Mouse (Mus musculus) megakaryocyte-erythroid progenitor cell, adult 5 weeks (primary cell): Measurements from ENCODE around the gene Gm27029. TPM values are rescaled to one million over a fixed set of nuclear protein-coding genes. Genes with fewer than 3 reads are reported as not detected.

Experiments used
- polyA plus RNA-seq: library from polyadenylated mRNA; stranded (reverse); fragments of >175 nt; gene quantifications from 2 replicates; pipeline ENCODE4 v1.2.3, GENCODE M21; 2012

The Gm27029 gene
- polyA plus RNA-seq = 1.2 and 1.4 TPM in 2 replicates

DNA sequence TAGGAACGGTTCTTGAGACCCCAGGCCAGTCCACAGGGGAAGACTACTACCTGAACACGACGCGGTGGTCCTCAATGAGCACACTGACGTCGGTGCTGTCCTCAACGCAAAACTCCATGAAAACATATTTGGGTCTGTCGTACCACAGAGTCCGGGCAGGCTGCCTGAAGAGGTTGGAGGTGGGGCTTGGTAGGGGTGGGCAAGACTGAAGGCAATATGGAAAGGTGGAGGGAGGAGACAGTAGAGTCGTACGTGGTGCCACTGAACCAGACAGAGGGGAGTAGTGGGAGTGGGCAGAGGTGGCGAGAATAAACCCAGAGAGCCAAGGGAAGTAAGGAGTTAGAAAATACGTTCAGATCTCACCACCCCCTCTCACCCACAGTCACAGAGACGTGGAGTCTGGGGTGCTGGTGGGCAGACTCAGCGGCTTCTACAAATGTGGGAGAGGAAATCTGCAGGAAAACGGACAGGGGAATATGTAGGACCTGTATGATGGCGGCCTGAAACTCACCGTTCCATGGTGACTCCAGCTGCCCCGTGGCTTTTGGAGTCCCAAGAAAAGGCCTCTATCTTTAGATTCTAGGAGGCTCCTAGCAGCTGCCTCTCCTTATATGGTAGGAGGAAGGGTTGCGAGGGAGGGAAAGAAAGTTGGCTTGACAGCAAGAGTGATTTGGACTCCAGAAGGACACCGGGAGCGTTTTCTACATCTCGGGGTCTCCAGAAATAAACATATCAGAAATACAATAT lies at the start of gene Gm27029:
Gene Gm27029 (minus strand): TSS at position 692 of the 747 bp plus-strand sequence.

DNA sequence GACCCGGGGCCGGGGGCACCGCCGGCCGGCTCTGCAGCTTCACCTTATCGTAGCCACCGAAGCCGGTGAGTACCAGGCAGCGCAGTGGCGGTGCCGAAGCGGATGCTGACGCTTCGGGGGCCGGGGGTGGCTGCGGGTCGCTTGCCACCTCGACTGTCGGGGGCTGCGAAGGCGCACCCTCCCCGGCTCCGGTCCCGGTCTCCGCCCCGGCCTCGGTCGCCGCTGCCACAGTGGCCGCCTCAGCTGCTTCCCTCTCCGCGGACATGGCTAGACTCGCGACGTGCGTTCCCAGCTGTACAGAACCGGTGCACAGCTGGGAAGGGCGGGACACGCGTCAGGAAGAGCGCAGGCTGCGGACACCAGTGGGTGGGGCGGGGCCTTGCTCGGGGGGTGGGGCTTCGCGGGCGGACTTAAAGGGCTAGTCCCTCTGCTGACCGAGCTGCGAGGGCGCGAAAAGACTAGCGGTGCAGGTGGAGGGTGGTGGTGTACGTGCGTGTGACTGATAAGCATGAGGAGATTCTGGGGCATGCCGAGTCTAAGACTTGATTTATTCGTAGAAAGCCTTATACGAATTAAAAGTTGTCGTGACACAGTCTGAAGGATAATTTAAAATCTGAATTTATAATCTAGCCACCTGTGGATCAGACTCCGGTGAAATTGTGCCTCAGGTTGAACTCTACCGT lies 41.4 kb upstream of the Gm27029 start, which contains the start of gene Vat1:
Gene Vat1 (minus strand): TSS at position 362 of the 683 bp plus-strand sequence.

GRCm38 (mm10) chr11:101464211-101465100 lies 39.9 kb upstream of the Gm27029 start, which contains the start of gene Rnd2:
Rnd2 (plus strand) TSS chr11:101464999.

GRCm38 (mm10) chr11:101448274-101448746 lies 23.7 kb upstream of the Gm27029 start, which contains the start of gene Ifi35:
Ifi35 (plus strand) TSS chr11:101448407.

DNA sequence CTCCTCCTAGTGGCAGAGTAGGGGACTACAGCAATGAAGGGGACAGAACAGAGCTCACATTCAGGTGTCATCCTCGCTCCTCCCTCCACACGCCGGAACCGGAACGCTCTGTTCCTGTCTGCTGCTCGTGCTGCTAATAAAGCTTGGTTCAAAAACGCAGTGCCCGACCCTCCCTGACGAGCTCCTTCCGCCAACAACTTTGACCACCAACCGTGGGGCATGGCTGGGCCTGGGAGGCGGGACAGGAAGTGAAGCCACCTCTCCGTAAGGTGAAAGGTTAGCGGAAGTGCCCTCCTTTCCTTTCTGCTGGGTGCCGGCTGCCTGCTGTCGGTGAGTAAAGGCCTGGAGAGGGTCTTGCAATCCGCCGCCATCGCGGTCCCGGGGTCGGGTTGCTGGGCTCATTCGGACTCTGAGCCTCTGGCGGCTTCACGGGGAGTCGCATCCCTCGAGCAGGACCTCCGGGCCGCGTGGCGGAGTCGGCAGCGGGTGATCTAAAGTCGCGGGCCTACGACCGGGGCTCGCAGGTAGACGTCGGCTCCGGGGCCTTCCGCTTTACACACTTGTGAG lies 17.6 kb upstream of the Gm27029 start, which contains the start of gene Rpl27:
Gene Rpl27 (plus strand): TSS at position 172 of the 567 bp plus-strand sequence.

DNA sequence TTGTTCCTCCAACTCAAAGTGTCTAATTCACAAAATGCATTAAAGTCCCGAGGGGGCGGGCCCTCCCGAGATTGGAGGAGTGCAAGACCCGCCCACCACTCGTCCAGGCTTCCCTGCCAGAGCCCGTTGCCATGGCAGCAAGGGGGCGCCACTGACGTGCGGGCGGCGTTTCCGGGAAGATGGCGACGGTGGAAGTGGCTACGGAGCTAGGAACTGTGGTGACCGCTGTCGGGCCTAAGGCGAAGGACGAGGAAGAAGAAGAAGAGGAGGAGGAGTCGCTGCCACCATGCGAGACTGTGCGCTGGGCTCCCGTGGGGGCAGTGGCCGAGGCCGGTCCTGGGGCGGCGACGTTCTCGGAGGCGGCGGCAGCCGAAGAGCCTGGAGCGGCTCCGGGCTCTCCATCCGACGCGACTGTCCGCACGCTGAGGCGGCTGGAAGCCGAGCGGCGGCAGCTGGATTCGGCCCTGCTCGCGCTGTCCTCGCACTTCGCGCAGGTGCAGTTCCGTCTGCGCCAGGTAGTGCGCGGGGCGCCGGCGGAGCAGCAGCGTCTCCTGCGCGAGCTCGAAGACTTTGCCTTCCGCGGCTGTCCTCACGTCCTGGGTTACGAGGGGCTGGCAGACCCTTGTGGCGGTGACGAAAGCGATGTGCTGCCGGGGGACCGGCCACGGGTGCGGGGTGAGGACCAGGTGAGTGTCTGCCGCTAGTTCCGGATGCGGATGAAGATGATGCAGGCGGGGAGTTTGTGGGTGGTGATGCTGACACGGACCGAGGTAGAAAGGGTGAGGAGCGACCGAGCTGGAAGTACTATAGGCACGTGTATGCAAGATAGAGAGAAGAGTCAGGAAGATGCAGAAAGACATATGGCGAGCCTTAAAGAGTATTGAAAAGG lies 573 bp upstream of the Gm27029 start, which contains the start of the genes Rundc1 and Ptges3l:
Gene Rundc1 (plus strand): TSS at position 161 of the 889 bp plus-strand sequence.
Gene Ptges3l (minus strand): TSS at position 409 of the 889 bp plus-strand sequence.

DNA sequence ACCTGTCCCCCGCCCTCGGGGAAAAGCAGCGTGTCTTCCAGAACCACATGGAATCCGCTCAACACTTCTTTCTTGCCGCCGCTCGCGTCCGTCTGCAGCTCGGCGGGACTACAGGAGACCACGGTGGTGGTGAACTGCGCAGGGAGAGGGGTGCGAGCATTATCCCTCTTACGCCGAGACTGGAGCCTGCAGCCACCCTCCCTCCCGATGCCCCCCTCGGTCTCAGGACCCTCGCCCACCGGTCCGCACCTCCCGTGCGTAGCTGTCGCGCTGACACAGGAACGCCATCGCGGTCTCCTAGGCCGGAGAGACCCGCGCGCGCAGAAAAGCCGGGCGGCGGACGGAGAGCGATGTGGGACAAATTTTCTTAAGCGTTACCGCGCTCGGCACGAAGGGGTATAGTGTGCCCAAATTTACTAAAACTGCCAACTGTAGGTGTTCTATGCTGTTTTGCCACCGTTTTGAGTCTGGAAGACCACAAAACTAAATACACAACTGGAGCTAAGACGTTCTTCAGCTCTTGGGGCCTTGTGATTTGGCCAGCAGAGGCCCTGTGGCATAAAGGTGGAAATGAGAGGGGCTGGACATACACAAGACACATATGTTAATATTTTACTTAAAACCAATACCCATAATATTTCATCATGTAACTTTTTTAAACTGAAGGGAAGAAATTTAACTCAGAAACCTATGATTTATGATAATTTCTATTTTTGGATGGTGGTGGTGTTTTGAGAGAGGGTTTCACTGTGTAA lies 7.3 kb downstream of the Gm27029 start, which contains the start of gene Aarsd1:
Gene Aarsd1 (minus strand): TSS at position 515 of the 755 bp plus-strand sequence.

DNA sequence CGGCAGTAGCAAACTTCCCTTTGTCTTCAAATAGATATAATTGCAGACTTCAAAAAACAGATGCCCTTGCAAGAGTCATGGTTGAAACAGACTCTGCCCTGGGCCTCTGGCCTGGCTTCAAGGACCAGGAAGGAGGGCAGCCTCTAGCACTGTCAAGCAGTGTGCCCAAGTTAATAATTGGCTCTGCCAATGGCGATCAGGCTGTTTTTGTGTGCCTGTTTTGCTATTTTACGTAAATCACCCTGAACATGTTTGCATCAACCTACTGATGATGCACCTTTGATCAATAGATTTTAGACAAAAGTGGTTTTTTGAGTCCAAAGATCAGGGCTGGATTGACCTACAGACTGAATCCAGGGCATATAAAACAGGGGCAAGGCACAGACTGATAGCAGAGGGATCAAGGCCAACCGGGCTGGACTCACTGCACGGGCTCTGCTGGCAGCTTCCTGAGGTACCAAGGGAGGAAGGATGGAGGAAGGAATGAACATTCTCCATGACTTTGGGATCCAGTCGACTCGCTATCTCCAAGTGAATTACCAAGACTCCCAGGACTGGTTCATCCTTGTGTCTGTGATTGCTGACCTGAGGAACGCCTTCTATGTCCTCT lies 57.2 kb downstream of the Gm27029 start, which contains the start of gene G6pc:
Gene G6pc (plus strand): TSS at position 236 of the 610 bp plus-strand sequence.

Other genes starting within 250 kb of the Gm27029 start
- 0.12 and 0.25 TPM in 2 replicates for gene Ccr10, start 249.4 kb downstream of the Gm27029 start, polyA plus RNA-seq
- 4.0 and 4.4 TPM in 2 replicates for gene Ezh1, start 198.3 kb downstream of the Gm27029 start, polyA plus RNA-seq
- gene Ramp2, start 178.8 kb downstream of the Gm27029 start, polyA plus RNA-seq = 0.44 TPM in 1 of 2 replicates, not detected in the other
- gene Vps25, start 171.1 kb downstream of the Gm27029 start, polyA plus RNA-seq = 95.7 and 108 TPM in 2 replicates
- 0.48 and 1.5 TPM in 2 replicates for gene Wnk4, start 164.2 kb downstream of the Gm27029 start, polyA plus RNA-seq
- 0.18 and 0.28 TPM in 2 replicates for gene Cntd1, start 145.8 kb downstream of the Gm27029 start, polyA plus RNA-seq
- gene Coa3, start 145.7 kb downstream of the Gm27029 start, polyA plus RNA-seq = 27.4 and 27.5 TPM in 2 replicates
- gene Becn1, start 122.5 kb downstream of the Gm27029 start, polyA plus RNA-seq = 116 and 157 TPM in 2 replicates
- 57.6 and 67.2 TPM in 2 replicates for gene Psme3, start 108.6 kb downstream of the Gm27029 start, polyA plus RNA-seq
- 3.4 and 5.3 TPM in 2 replicates for gene Aoc2, start 99.7 kb downstream of the Gm27029 start, polyA plus RNA-seq
- gene Aoc3, start 94.2 kb downstream of the Gm27029 start, polyA plus RNA-seq = 0.09 TPM in 1 of 2 replicates, not detected in the other
- not detected in 2 replicates for gene G6pc, start 57.2 kb downstream of the Gm27029 start, polyA plus RNA-seq
- 67.2 and 86.7 TPM in 2 replicates for gene Aarsd1, start 7.2 kb downstream of the Gm27029 start, polyA plus RNA-seq
- gene Rundc1, start 289 bp upstream of the Gm27029 start, polyA plus RNA-seq = 5.6 and 7.3 TPM in 2 replicates
- 0.53 and 1.1 TPM in 2 replicates for gene Ptges3l, start 537 bp upstream of the Gm27029 start, polyA plus RNA-seq
- gene Rpl27, start 17.5 kb upstream of the Gm27029 start, polyA plus RNA-seq = 714 and 821 TPM in 2 replicates
- 20.0 and 23.7 TPM in 2 replicates for gene Ifi35, start 23.6 kb upstream of the Gm27029 start, polyA plus RNA-seq
- gene Rnd2, start 40.2 kb upstream of the Gm27029 start, polyA plus RNA-seq = 7.8 and 12.1 TPM in 2 replicates
- 200 and 226 TPM in 2 replicates for gene Vat1, start 41.4 kb upstream of the Gm27029 start, polyA plus RNA-seq
- gene Brca1, start 127.2 kb upstream of the Gm27029 start, polyA plus RNA-seq = 7.4 and 9.3 TPM in 2 replicates
- gene Nbr1, start 127.4 kb upstream of the Gm27029 start, polyA plus RNA-seq = 43.7 and 46.7 TPM in 2 replicates
- 1.6 and 2.5 TPM in 2 replicates for gene Tmem106a, start 157.4 kb upstream of the Gm27029 start, polyA plus RNA-seq
- not detected in 2 replicates for gene Gm11634, start 174.5 kb upstream of the Gm27029 start, polyA plus RNA-seq
- 3.7 and 8.7 TPM in 2 replicates for gene Rdm1, start 202.4 kb upstream of the Gm27029 start, polyA plus RNA-seq
- 3.3 and 4.0 TPM in 2 replicates for gene Arl4d, start 240.7 kb upstream of the Gm27029 start, polyA plus RNA-seq